Mouse (Mus musculus): ENCODE data around the gene Enpp7.

GRCm38 (mm10) chr11:118975917-118976316, 12.1 kb upstream of the Enpp7 start:
- TF ChIP-seq CTCF (IDR thresholded peaks at IDR 0.05; ENCODE audit: borderline replicate concordance, control insufficient read depth, extremely low read depth, insufficient read depth, low read length, poor library complexity) (no peak), POLR2A (IDR thresholded peaks at IDR 0.05; ENCODE audit: control insufficient read depth, extremely low read depth, insufficient read depth, low read length, poor library complexity) (no peak)
